Mouse (Mus musculus) hindbrain, embryonic 14.5 days (tissue): ENCODE measurements around the gene Wwox. TPM values are rescaled to one million over a fixed set of nuclear protein-coding genes. Genes with fewer than 3 reads are reported as not detected.

Source experiments
- ATAC-seq: fragments of 200-750 bp; cut with Nextera tagmentation; 2 replicates; pipeline ENCODE4 v1.8.0; 2017; ENCODE audit warnings: moderate number of reproducible peaks, mild to moderate bottlenecking, moderate TSS enrichment, moderate library complexity; ENCODE audit not compliant: low FRiP score
- DNase-seq: peaks from one replicate; pipeline ENCODE4 v3.0.0-alpha.2; 2015; ENCODE audit warnings: low spot score
- H3K27ac ChIP-seq: fragments of 300-500 bp; sonication (generic); 2 replicates; pipeline ENCODE4 v1.5.1; 2014; ENCODE audit warnings: mild to moderate bottlenecking, moderate library complexity
- H3K27me3 ChIP-seq: fragments of 300-500 bp; sonication (generic); 2 replicates; pipeline ENCODE4 v1.6.1; 2014; ENCODE audit warnings: mild to moderate bottlenecking, low read length, mixed read lengths; ENCODE audit not compliant: control insufficient read depth, insufficient read depth
- H3K36me3 ChIP-seq: fragments of 300-500 bp; sonication (generic); replicated peaks from 2 replicates; pipeline ENCODE4 v1.6.1; 2014; ENCODE audit not compliant: control insufficient read depth, insufficient read depth
- H3K4me1 ChIP-seq: fragments of 300-500 bp; sonication (generic); replicated peaks from 2 replicates; pipeline ENCODE4 v1.6.1; 2014; ENCODE audit warnings: antibody characterized with exemption, low read length, mixed read lengths; ENCODE audit not compliant: control insufficient read depth, insufficient read depth
- H3K4me2 ChIP-seq: fragments of 300-500 bp; sonication (generic); replicated peaks from 2 replicates; pipeline ENCODE4 v1.6.1; 2014; ENCODE audit warnings: mild to moderate bottlenecking, moderate library complexity
- H3K4me3 ChIP-seq: fragments of 300-500 bp; sonication (generic); replicated peaks from 2 replicates; pipeline ENCODE4 v1.5.1; 2014; ENCODE audit warnings: mild to moderate bottlenecking, low read length
- H3K9ac ChIP-seq: fragments of 300-500 bp; sonication (generic); 2 replicates; pipeline ENCODE4 v1.6.1; 2014
- H3K9me3 ChIP-seq: fragments of 300-500 bp; sonication (generic); 2 replicates; pipeline ENCODE4 v1.6.1; 2016; ENCODE audit warnings: low read length; ENCODE audit not compliant: control insufficient read depth
- WGBS: fragments of 180-500 bp; shearing (Covaris S2); extraction: QIAGEN DNeasy Blood & Tissue Kit; methylation state at CpG from one replicate; pipeline ENCODE4 v1.1.7; 2014; 5-methylcytosine and 5-hydroxymethylcytosine counted together
- polyA plus RNA-seq: library from polyadenylated mRNA; unstranded; fragments of >200 nt; fragmentation: Nextera tagmentation; extraction: Ambion mirVana; gene quantifications from 2 replicates; pipeline ENCODE4 v1.2.1, GENCODE M21; 2014

The Wwox gene
- polyA plus RNA-seq, 1 experiment from 2014 or later: 12.7 TPM

- no peak overlapping the region for H3K4me2 ChIP-seq
- DNase-seq: no peak
- no peak overlapping the region for H3K9ac ChIP-seq
- H3K4me3 ChIP-seq: no peak overlapping the region
- no peaks in the 10 kb centered on the region for H3K27me3 ChIP-seq
- 74% methylated on average over 4 of the region's 4 CpGs for WGBS
- no peak for ATAC-seq
- no peak overlapping the region for H3K27ac ChIP-seq
- 0 out of 2 replicates have a peak, but pooled peaks cover 3% of the 10 kb centered on the region for H3K9me3 ChIP-seq
- H3K4me1 ChIP-seq: no peaks in the 10 kb centered on the region
- H3K36me3 ChIP-seq: no peaks in the 10 kb centered on the region
Observed at GRCm38 (mm10) chr8:114615413-114615812, 176.0 kb downstream of the Wwox start.

- Histone ChIP-seq H3K27ac (no peak overlapping the region), H3K9ac (no peak overlapping the region), H3K4me2 (no peak overlapping the region), H3K4me3 (no peak overlapping the region), H3K27me3 (no peaks in the 10 kb centered on the region), H3K36me3 (no peaks in the 10 kb centered on the region), H3K9me3 (0 out of 2 replicates have a peak, but pooled peaks cover 3% of the 10 kb centered on the region), H3K4me1 (no peaks in the 10 kb centered on the region)
- no peak for DNase-seq
- WGBS: 88% methylated on average over 6 of the region's 6 CpGs
- ATAC-seq: no peak
Observed at GRCm38 (mm10) chr8:114615908-114616307, 176.5 kb downstream of the Wwox start.

GRCm38 (mm10) chr8:114618908-114619508, 179.6 kb downstream of the Wwox start:
- Histone ChIP-seq H3K4me2 (no peak overlapping the region), H3K27me3 (no peaks in the 10 kb centered on the region), H3K27ac (no peak overlapping the region), H3K4me1 (no peaks in the 10 kb centered on the region), H3K9me3 (0 out of 2 replicates have a peak, but pooled peaks cover 3% of the 10 kb centered on the region), H3K4me3 (no peak overlapping the region), H3K9ac (no peak overlapping the region), H3K36me3 (no peaks in the 10 kb centered on the region)
- DNase-seq: no peak
- WGBS: 47% methylated on average over 9 of the region's 9 CpGs
- ATAC-seq: no peak

GRCm38 (mm10) chr8:114625402-114625801, 185.9 kb downstream of the Wwox start:
- WGBS: 98% methylated on average over 6 of the region's 6 CpGs
- Histone ChIP-seq H3K9ac (no peak overlapping the region), H3K27me3 (no peaks in the 10 kb centered on the region), H3K4me1 (no peaks in the 10 kb centered on the region), H3K4me3 (no peak overlapping the region), H3K9me3 (no peaks in the 10 kb centered on the region), H3K36me3 (no peaks in the 10 kb centered on the region), H3K27ac (no peak overlapping the region), H3K4me2 (no peak overlapping the region)
- no peak for ATAC-seq
- DNase-seq: no peak

- Histone ChIP-seq H3K4me1 (no peaks in the 10 kb centered on the region), H3K27ac (no peak overlapping the region), H3K4me2 (no peak overlapping the region), H3K9ac (no peak overlapping the region), H3K36me3 (no peaks in the 10 kb centered on the region), H3K4me3 (no peak overlapping the region), H3K27me3 (no peaks in the 10 kb centered on the region), H3K9me3 (no peaks in the 10 kb centered on the region)
- DNase-seq (no peak), ATAC-seq (no peak)
- WGBS: 78% methylated on average over 9 of the region's 9 CpGs
Observed at GRCm38 (mm10) chr8:114626897-114627296, 187.4 kb downstream of the Wwox start.

- no peak overlapping the region for H3K27ac ChIP-seq
- ATAC-seq (no peak), DNase-seq (no peak)
- no peak overlapping the region for H3K9ac ChIP-seq
- H3K4me1 ChIP-seq: no peaks in the 10 kb centered on the region
- H3K27me3 ChIP-seq: no peaks in the 10 kb centered on the region
- no peak overlapping the region for H3K4me2 ChIP-seq
- 88% methylated on average over 7 of the region's 7 CpGs for WGBS
- no peak overlapping the region for H3K4me3 ChIP-seq
- H3K36me3 ChIP-seq: no peaks in the 10 kb centered on the region
- H3K9me3 ChIP-seq: no peaks in the 10 kb centered on the region
Observed at GRCm38 (mm10) chr8:114629719-114630118, 190.3 kb downstream of the Wwox start.

- DNase-seq (no peak), ATAC-seq (no peak)
- no peak overlapping the region for H3K4me3 ChIP-seq
- 34% methylated on average over 6 of the region's 6 CpGs for WGBS
- H3K27ac ChIP-seq: no peak overlapping the region
- H3K9me3 ChIP-seq: no peaks in the 10 kb centered on the region
- H3K36me3 ChIP-seq: no peaks in the 10 kb centered on the region
- no peak overlapping the region for H3K9ac ChIP-seq
- no peaks in the 10 kb centered on the region for H3K4me1 ChIP-seq
- no peak overlapping the region for H3K4me2 ChIP-seq
- H3K27me3 ChIP-seq: no peaks in the 10 kb centered on the region
Observed at GRCm38 (mm10) chr8:114631087-114631486, 191.6 kb downstream of the Wwox start.

GRCm38 (mm10) chr8:114634151-114634550, 194.7 kb downstream of the Wwox start:
- no peaks in the 10 kb centered on the region for H3K27me3 ChIP-seq
- H3K27ac ChIP-seq: no peak overlapping the region
- H3K9ac ChIP-seq: no peak overlapping the region
- no peaks in the 10 kb centered on the region for H3K4me1 ChIP-seq
- ATAC-seq (no peak), DNase-seq (no peak)
- 88% methylated on average over 2 of the region's 2 CpGs for WGBS
- no peak overlapping the region for H3K4me2 ChIP-seq
- no peaks in the 10 kb centered on the region for H3K36me3 ChIP-seq
- H3K4me3 ChIP-seq: no peak overlapping the region
- no peaks in the 10 kb centered on the region for H3K9me3 ChIP-seq

GRCm38 (mm10) chr8:114634669-114635410, 195.4 kb downstream of the Wwox start:
- Histone ChIP-seq H3K9ac (no peak overlapping the region), H3K27ac (no peak overlapping the region), H3K36me3 (no peaks in the 10 kb centered on the region), H3K4me2 (no peak overlapping the region), H3K4me1 (no peaks in the 10 kb centered on the region), H3K9me3 (no peaks in the 10 kb centered on the region), H3K4me3 (no peak overlapping the region), H3K27me3 (no peaks in the 10 kb centered on the region)
- DNase-seq (no peak), ATAC-seq (no peak)
- 71% methylated on average over 8 of the region's 9 CpGs for WGBS
